Mouse (Mus musculus): ENCODE results near the gene Ttc12.

DNA sequence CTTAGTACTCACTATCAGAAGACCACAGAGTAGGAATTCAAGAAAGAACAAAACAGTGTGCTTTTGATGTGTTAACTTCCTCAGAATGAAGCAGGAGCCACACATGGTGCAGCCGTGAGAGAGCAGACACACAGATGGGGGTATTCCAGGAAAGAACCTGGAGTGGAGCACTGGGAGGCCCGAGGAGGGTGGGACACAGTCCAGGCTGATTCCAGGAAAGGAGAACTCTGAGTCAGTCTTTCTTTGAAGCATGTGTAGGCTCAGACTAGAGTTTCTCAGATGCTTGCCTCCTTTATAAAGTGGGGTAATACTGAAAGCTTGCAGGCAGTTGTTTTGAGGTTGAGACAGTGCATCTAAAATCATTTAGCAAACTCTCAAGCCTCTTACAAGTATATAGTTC is 93.8 kb downstream of the Ttc12 start:
- TF ChIP-seq CTCF (IDR thresholded peaks at IDR 0.05; ENCODE audit: low read depth): no peak
- TF ChIP-seq EP300 (IDR thresholded peaks at IDR 0.05; ENCODE audit: low read depth): no peak

Data from liver, embryonic 14.5 days (tissue).